Mouse (Mus musculus) thymus, adult 2 months (tissue): ENCODE results near the gene Cyb5r1. TPM values are rescaled to one million over a fixed set of nuclear protein-coding genes. Genes with fewer than 3 reads are reported as not detected.
A peak's percentile ranks its signal among the peaks of the same experiment; 100 is the strongest.

Source experiments
- DNase-seq: peaks from one replicate; pipeline ENCODE4 v3.0.0; 2021
- H3K27ac ChIP-seq: fragments of 200-500 bp; 2 replicates; pipeline ENCODE4 v1.5.1; 2012; ENCODE audit warnings: low read length, control low read depth; ENCODE audit not compliant: control insufficient read depth, insufficient read depth
- H3K27me3 ChIP-seq: fragments of 200-500 bp; 2 replicates; pipeline ENCODE4 v1.6.1; 2012; ENCODE audit warnings: mild to moderate bottlenecking, low read length, moderate library complexity, mixed read lengths; ENCODE audit not compliant: control insufficient read depth, insufficient read depth
- H3K36me3 ChIP-seq: fragments of 200-500 bp; 2 replicates; pipeline ENCODE4 v1.6.1; 2012; ENCODE audit warnings: mild to moderate bottlenecking, low read length, moderate library complexity; ENCODE audit not compliant: control insufficient read depth, insufficient read depth
- H3K4me1 ChIP-seq: fragments of 200-500 bp; replicated peaks from 2 replicates; pipeline ENCODE4 v1.6.1; 2012; ENCODE audit warnings: low read length; ENCODE audit not compliant: control insufficient read depth, insufficient read depth
- H3K4me3 ChIP-seq: fragments of 200-500 bp; 2 replicates; pipeline ENCODE4 v1.5.1; 2012; ENCODE audit warnings: mild to moderate bottlenecking, low read length, control low read depth, moderate library complexity; ENCODE audit not compliant: control insufficient read depth, insufficient read depth
- CTCF ChIP-seq: fragments of 200-500 bp; IDR thresholded peaks from 2 replicates; pipeline ENCODE4 v1.5.1; 2012; ENCODE audit warnings: mild to moderate bottlenecking, control low read depth, low read length, moderate library complexity, borderline replicate concordance; ENCODE audit not compliant: control insufficient read depth, poor library complexity, insufficient read depth; ENCODE audit errors: extremely low read depth
- POLR2A ChIP-seq: fragments of 200-500 bp; IDR thresholded peaks from 2 replicates; pipeline ENCODE4 v1.6.1; 2012; ENCODE audit warnings: mild to moderate bottlenecking, low read length, control low read depth, moderate library complexity; ENCODE audit not compliant: control insufficient read depth, poor library complexity, insufficient read depth; ENCODE audit errors: extremely low read depth
- WGBS: fragments of 180-500 bp; shearing (Covaris S2); methylation state at CpG from one replicate; pipeline ENCODE4 v1.1.7; 2018; 5-methylcytosine and 5-hydroxymethylcytosine counted together
- polyA plus RNA-seq: library from polyadenylated mRNA; depleted of rRNA; stranded (reverse); fragments of >200 nt; gene quantifications from 2 replicates; pipeline ENCODE4 v1.2.3, GENCODE M21; 2012

The Cyb5r1 gene
- polyA plus RNA-seq, 1 experiment: 47.2 TPM

GRCm38 (mm10) chr1:134414038-134414437 lies 8.7 kb downstream of the Cyb5r1 start:
- no peaks in the 10 kb centered on the region for H3K27me3 ChIP-seq
- no peaks in the 10 kb centered on the region for H3K36me3 ChIP-seq
- 81% methylated on average over 2 of the region's 2 CpGs for WGBS
- no peak overlapping the region for H3K27ac ChIP-seq
- no peak for DNase-seq
- H3K4me3 ChIP-seq: no peak overlapping the region
- H3K4me1 ChIP-seq: peaks cover 9% of the 10 kb centered on the region
- TF ChIP-seq CTCF (no peak), POLR2A (no peak)

GRCm38 (mm10) chr1:134414501-134415167 lies 9.3 kb downstream of the Cyb5r1 start:
- DNase-seq: no peak
- WGBS: 17% methylated on average over 11 of the region's 11 CpGs
- no peaks in the 10 kb centered on the region for H3K27me3 ChIP-seq

GRCm38 (mm10) chr1:134415168-134415831 lies 9.9 kb downstream of the Cyb5r1 start, which contains the start of gene Adipor1:
Adipor1 (plus strand) TSS chr1:134415378.
- H3K4me3 ChIP-seq: peak within 1 kb of the TSS; percentile 61
- H3K4me1 ChIP-seq: peaks cover 9% of the 10 kb centered on the region
- DNase-seq: peak; percentile 96
- TF ChIP-seq CTCF (peak; percentile 12; the same call in 1 of the 2 replicates), POLR2A (peak; percentile 65)
- no peak within 1 kb of the TSS for H3K27ac ChIP-seq
- no peaks in the 10 kb centered on the region for H3K36me3 ChIP-seq
- WGBS: under 1% methylated on average over 70 of the region's 77 CpGs
- H3K27me3 ChIP-seq: no peaks in the 10 kb centered on the region

More at GRCm38 (mm10) chr1:134414501-134415167, 9.3 kb downstream of the Cyb5r1 start:
- TF ChIP-seq CTCF (no peak), POLR2A (no peak)
- peaks cover 9% of the 10 kb centered on the region for H3K4me1 ChIP-seq
- H3K27ac ChIP-seq: no peak overlapping the region
- peak overlapping the region; percentile 16 for H3K4me3 ChIP-seq
- no peaks in the 10 kb centered on the region for H3K36me3 ChIP-seq

- 77% methylated on average over 2 of the region's 2 CpGs for WGBS
- H3K27ac ChIP-seq: no peak overlapping the region
Measured at GRCm38 (mm10) chr1:134418414-134418975, 13.1 kb downstream of the Cyb5r1 start.

GRCm38 (mm10) chr1:134419176-134419575 lies 13.8 kb downstream of the Cyb5r1 start:
- H3K4me3 ChIP-seq: no peak overlapping the region
- H3K27me3 ChIP-seq: no peaks in the 10 kb centered on the region
- 15% methylated on average over 1 of the region's 1 CpGs for WGBS
- H3K27ac ChIP-seq: no peak overlapping the region
- peaks cover 9% of the 10 kb centered on the region for H3K4me1 ChIP-seq
- peaks cover 12% of the 10 kb centered on the region for H3K36me3 ChIP-seq
- no peak for DNase-seq
- TF ChIP-seq POLR2A (no peak), CTCF (no peak)

More at GRCm38 (mm10) chr1:134418414-134418975, 13.1 kb downstream of the Cyb5r1 start:
- Histone ChIP-seq H3K4me1 (peaks cover 9% of the 10 kb centered on the region), H3K27me3 (no peaks in the 10 kb centered on the region), H3K4me3 (no peak overlapping the region), H3K36me3 (peaks cover 5% of the 10 kb centered on the region; the same call in 1 of the 2 replicates)
- TF ChIP-seq POLR2A (no peak), CTCF (no peak)
- no peak for DNase-seq

GRCm38 (mm10) chr1:134419751-134420458 lies 14.5 kb downstream of the Cyb5r1 start:
- H3K4me3 ChIP-seq: no peak overlapping the region
- H3K27me3 ChIP-seq: no peaks in the 10 kb centered on the region
- TF ChIP-seq CTCF: no peak
- TF ChIP-seq POLR2A: no peak
- peaks cover 20% of the 10 kb centered on the region for H3K36me3 ChIP-seq
- 51% methylated on average over 5 of the region's 5 CpGs for WGBS
- no peak for DNase-seq
- no peak overlapping the region for H3K27ac ChIP-seq
- peaks cover 7% of the 10 kb centered on the region for H3K4me1 ChIP-seq
